Mouse (Mus musculus) bone marrow macrophage, adult 2 months (primary cell): Measurements from ENCODE around the gene Scrn2. TPM values are rescaled to one million over a fixed set of nuclear protein-coding genes. Genes with fewer than 3 reads are reported as not detected.
A peak's percentile ranks its signal among the peaks of the same experiment; 100 is the strongest.

Source experiments
- H3K27ac ChIP-seq: 2 replicates; pipeline ENCODE4 v1.5.1; 2012; ENCODE audit warnings: low read depth, low read length; ENCODE audit not compliant: insufficient read depth
- H3K4me1 ChIP-seq: 2 replicates; pipeline ENCODE4 v1.6.1; 2012; ENCODE audit warnings: low read length; ENCODE audit not compliant: control insufficient read depth, insufficient read depth
- H3K4me3 ChIP-seq: 2 replicates; pipeline ENCODE4 v1.5.1; 2012; ENCODE audit warnings: mild to moderate bottlenecking, low read length, moderate library complexity; ENCODE audit not compliant: insufficient read depth
- CTCF ChIP-seq: IDR thresholded peaks from 2 replicates; pipeline ENCODE4 v1.5.1; 2012; ENCODE audit warnings: low read depth, mild to moderate bottlenecking, low read length, moderate library complexity
- POLR2A ChIP-seq: IDR thresholded peaks from 2 replicates; pipeline ENCODE4 v1.6.1; 2012; ENCODE audit warnings: mild to moderate bottlenecking, low read depth, low read length, borderline replicate concordance
- polyA plus RNA-seq: library from polyadenylated mRNA; stranded (reverse); fragments of >200 nt; gene quantifications from 2 replicates; pipeline ENCODE4 v1.2.4, GENCODE M21; 2012; ENCODE audit not compliant: missing spikeins, insufficient read depth, insufficient read length

Gene Scrn2
- polyA plus RNA-seq, 1 experiment, result 1.5 TPM

DNA sequence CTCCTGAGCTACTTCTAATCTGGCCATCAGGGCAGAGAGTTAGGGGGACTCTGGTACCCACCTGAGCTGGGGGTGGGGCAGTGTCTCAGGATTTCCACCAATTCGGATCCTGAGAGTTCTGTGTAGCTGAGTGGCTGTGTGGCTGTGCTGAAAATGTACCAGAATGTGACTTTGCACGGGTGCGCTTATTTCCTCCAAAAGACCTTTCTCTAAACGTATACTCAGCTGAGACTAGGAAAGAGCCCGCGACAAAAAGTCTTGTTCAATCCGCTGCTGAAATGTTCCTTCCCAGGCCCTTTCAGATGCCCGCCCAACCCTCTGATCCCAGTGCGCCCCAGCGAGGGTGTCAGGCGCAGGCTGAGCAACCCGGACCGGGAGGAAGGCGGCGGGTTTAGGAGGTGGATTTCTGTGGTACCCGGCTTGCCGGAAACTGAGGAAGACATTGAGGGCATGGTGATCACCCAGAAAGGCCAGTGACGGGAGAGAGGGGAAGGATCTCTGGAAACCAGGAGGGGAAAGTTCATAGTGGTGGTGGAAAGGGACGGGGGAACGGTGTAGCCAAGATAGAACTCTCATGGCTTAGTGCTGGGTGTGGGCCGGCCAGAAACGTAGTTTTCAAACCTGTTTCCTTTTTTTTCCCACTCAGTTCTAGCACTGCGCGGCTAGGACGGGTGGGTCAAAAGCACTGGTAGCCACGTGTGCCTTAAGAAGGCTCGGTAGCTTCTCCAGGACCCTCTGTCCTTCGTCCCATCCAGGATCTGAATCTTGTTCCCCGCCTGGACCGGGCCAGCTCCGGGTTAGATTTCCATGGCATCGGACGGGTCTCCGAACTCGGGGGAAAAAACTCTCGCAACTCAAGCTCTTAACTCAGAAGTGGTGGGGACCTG, 11.8 kb upstream of the Scrn2 start:
- no peak overlapping the region for H3K27ac ChIP-seq
- TF ChIP-seq CTCF (no peak), POLR2A (no peak)
- no peak overlapping the region for H3K4me3 ChIP-seq
- 0 out of 2 replicates have a peak, but pooled peaks cover 3% of the 10 kb centered on the region for H3K4me1 ChIP-seq

DNA sequence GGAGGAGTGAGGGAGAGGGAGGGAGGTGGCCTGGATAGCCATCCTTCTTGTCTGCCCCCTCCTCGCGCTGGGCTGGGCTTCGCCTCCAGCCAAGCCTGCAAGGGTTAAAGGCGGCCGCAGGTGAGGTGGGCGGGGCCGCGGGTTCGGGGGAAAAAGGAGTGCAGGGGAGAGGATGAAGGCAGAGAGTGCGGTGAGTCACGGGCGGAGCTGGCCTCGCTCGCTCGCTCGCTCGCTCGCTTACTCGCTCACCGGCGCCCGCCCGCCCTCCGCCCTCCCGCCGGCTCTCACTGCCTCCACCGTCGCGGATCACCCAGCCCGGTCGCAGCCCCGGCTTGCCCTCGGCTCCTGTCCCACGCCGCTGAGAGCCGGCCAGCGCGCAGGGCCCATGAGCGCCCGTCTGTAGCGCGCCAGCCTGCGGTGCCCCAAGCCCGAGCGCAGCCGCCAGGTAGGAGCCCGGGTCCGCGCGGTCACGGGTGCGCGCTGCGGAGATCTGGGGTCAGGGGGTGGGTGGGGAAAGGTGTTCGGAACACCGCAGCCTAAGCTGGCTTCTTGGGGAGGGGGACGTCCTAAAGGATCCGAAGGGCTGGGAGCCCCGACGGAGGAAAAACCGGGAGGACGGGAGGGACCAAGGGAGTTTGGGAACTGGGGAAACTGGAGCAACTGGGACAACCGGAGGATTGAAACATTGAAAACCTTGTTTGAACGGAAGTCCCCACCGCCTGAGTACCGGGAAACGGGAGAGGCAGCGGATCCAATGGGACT, 11.0 kb upstream of the Scrn2 start:
- Histone ChIP-seq H3K4me1 (0 out of 2 replicates have a peak, but pooled peaks cover 3% of the 10 kb centered on the region), H3K4me3 (no peak overlapping the region), H3K27ac (no peak overlapping the region)
- TF ChIP-seq CTCF (no peak), POLR2A (no peak)

DNA sequence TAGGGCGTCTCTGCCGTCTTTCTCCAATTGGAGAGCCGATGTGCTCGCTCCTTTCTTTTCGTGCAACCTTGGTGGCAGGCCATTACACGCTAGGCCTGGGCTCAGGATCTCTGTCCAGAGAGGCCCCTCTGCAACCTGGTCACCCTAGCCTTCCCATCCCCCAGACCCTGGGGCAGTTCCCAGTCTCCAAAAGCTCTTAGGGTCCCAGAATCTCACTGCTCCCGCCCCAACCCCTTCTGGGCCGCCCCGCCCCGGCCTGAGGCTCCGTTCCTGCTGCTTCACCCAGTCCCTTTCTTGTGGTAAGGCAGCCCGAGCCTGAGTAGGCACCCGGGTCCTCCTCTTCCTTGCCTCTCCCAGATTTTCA, 10.4 kb upstream of the Scrn2 start:
- H3K27ac ChIP-seq, result no peak overlapping the region
- 0 out of 2 replicates have a peak, but pooled peaks cover 3% of the 10 kb centered on the region for H3K4me1 ChIP-seq
- TF ChIP-seq POLR2A (no peak), CTCF (no peak)
- H3K4me3 ChIP-seq, result no peak overlapping the region

DNA sequence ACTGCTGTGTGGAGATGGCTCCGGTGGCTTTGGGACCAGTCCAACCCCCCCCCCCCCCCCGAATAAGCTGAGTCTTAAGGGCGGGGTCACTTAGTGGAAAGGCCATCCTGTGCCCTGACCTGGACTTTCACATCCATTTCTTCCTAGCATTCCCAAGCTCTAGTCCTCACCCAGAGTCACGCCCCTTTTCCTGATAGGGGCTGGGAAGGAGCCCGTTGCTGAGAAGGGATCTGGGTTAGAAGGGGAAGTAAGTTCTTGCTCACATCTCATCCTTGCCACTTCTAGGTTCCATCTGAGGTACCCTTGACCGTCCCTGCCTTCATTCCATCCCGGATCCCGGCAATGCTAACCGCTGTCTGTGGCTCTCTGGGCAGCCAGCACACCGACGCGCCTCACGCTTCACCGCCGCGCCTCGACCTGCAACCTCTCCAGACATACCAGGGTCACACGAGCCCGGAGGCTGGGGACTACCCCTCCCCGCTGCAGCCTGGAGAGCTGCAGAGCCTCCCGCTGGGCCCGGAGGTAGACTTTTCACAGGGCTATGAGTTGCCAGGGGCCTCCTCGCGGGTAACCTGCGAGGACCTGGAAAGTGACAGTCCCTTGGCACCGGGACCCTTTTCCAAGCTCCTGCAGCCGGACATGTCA, 8.5 kb upstream of the Scrn2 start:
- peaks cover 7% of the 10 kb centered on the region for H3K4me1 ChIP-seq
- TF ChIP-seq POLR2A (no peak), CTCF (no peak)
- peak overlapping the region; percentile 88; the same call in 1 of the 2 replicates for H3K4me3 ChIP-seq
- no peak overlapping the region for H3K27ac ChIP-seq

- Histone ChIP-seq H3K27ac (no peak overlapping the region), H3K4me3 (peak overlapping the region; percentile 88), H3K4me1 (peaks cover 7% of the 10 kb centered on the region)
- peak; percentile 46 for TF ChIP-seq CTCF
- no peak for TF ChIP-seq POLR2A
These were observed 7.8 kb upstream of the Scrn2 start for GRCm38 (mm10) chr11:97021873-97022484.

DNA sequence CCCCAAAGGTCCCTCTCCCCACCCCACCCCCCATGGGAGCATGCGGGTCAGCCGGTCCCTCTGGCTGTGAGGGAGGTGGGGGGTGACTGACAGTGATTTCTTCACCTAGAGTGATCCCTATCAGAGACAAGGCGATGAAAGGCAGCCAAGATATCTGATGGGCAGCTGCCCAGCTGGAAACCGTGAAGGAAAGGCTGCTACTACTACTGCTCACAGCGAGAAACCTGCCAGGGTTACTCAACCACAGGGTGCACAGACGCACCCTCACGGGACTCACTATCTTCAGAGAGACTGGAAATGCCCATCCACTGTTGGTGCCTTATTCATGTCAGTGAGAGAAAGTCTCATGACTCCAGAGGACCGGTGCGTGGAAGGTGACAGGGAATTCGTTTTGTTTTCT, 4.8 kb upstream of the Scrn2 start:
- peaks cover 7% of the 10 kb centered on the region for H3K4me1 ChIP-seq
- H3K27ac ChIP-seq, result no peak overlapping the region
- TF ChIP-seq POLR2A, result no peak
- no peak overlapping the region for H3K4me3 ChIP-seq

GRCm38 (mm10) chr11:97025721-97026344, 3.9 kb upstream of the Scrn2 start:
- TF ChIP-seq CTCF (peak; percentile 45), POLR2A (no peak)
- H3K27ac ChIP-seq, result no peak overlapping the region
- peaks cover 10% of the 10 kb centered on the region for H3K4me1 ChIP-seq
- peak overlapping the region; percentile 38 for H3K4me3 ChIP-seq

GRCm38 (mm10) chr11:97030426-97030825, 688 bp downstream of the Scrn2 start:
- peak overlapping the region; percentile 74 for H3K4me3 ChIP-seq
- peaks cover 8% of the 10 kb centered on the region for H3K4me1 ChIP-seq
- TF ChIP-seq POLR2A (no peak), CTCF (no peak)
- H3K27ac ChIP-seq, result no peak overlapping the region

GRCm38 (mm10) chr11:97031977-97032376, 2.2 kb downstream of the Scrn2 start:
- Histone ChIP-seq H3K27ac (no peak overlapping the region), H3K4me1 (peaks cover 3% of the 10 kb centered on the region; the same call in 1 of the 2 replicates), H3K4me3 (no peak overlapping the region)
- no peak for TF ChIP-seq POLR2A
- TF ChIP-seq CTCF, result no peak
